Mouse (Mus musculus) embryonic facial prominence, embryonic 14.5 days (tissue): ENCODE measurements around the gene I830077J02Rik. TPM values are rescaled to one million over a fixed set of nuclear protein-coding genes. Genes with fewer than 3 reads are reported as not detected.
"Not testable (repeated sequence)": the region's sequence is repeated elsewhere in the genome, so short reads cannot be mapped to it uniquely, and the experiment has no call there.

ENCODE experiments used
- ATAC-seq: fragments of 200-750 bp; cut with Nextera tagmentation; 2 replicates; pipeline ENCODE4 v1.8.0; 2017; ENCODE audit warnings: low read depth, moderate number of reproducible peaks, moderate TSS enrichment
- DNase-seq: peaks from one replicate; pipeline ENCODE4 v3.0.0-alpha.2; 2015; ENCODE audit warnings: low spot score
- H3K27ac ChIP-seq: fragments of 300-500 bp; sonication (generic); replicated peaks from 2 replicates; pipeline ENCODE4 v1.5.1; 2014; ENCODE audit warnings: low read depth, mild to moderate bottlenecking, low read length, moderate library complexity
- H3K27me3 ChIP-seq: fragments of 300-500 bp; sonication (generic); replicated peaks from 2 replicates; pipeline ENCODE4 v1.6.1; 2014; ENCODE audit warnings: low read length; ENCODE audit not compliant: control insufficient read depth, insufficient read depth
- H3K36me3 ChIP-seq: fragments of 300-500 bp; sonication (generic); 2 replicates; pipeline ENCODE4 v1.6.1; 2014; ENCODE audit warnings: low read length, mixed read lengths; ENCODE audit not compliant: control insufficient read depth, insufficient read depth
- H3K4me1 ChIP-seq: fragments of 300-500 bp; sonication (generic); 2 replicates; pipeline ENCODE4 v1.6.1; 2014; ENCODE audit warnings: antibody characterized with exemption, low read length; ENCODE audit not compliant: control insufficient read depth, insufficient read depth
- H3K4me2 ChIP-seq: fragments of 300-500 bp; sonication (generic); 2 replicates; pipeline ENCODE4 v1.6.1; 2014; ENCODE audit warnings: low read depth, mild to moderate bottlenecking, low read length, moderate library complexity, mixed read lengths
- H3K4me3 ChIP-seq: fragments of 300-500 bp; sonication (generic); 2 replicates; pipeline ENCODE4 v1.5.1; 2014; ENCODE audit warnings: low read depth, mild to moderate bottlenecking, low read length
- H3K9ac ChIP-seq: fragments of 300-500 bp; sonication (generic); 2 replicates; pipeline ENCODE4 v1.6.1; 2014; ENCODE audit warnings: low read depth, mild to moderate bottlenecking, low read length, moderate library complexity, mixed read lengths
- H3K9me3 ChIP-seq: fragments of 300-500 bp; sonication (generic); 2 replicates; pipeline ENCODE4 v1.6.1; 2016; ENCODE audit warnings: low read length; ENCODE audit not compliant: control insufficient read depth
- WGBS: fragments of 180-500 bp; shearing (Covaris S2); extraction: QIAGEN DNeasy Blood & Tissue Kit; methylation state at CpG from one replicate; pipeline ENCODE4 v1.1.7; 2014; 5-methylcytosine and 5-hydroxymethylcytosine counted together
- polyA plus RNA-seq: library from polyadenylated mRNA; unstranded; fragments of >200 nt; fragmentation: Nextera tagmentation; extraction: Ambion mirVana; gene quantifications from 2 replicates; pipeline ENCODE4 v1.2.1, GENCODE M21; 2014

The I830077J02Rik gene
- polyA plus RNA-seq, 1 experiment from 2014 or later: 0.70 TPM

GRCm38 (mm10) chr3:105928195-105928569, 4.3 kb downstream of the I830077J02Rik start:
- 87% methylated on average over 3 of the region's 3 CpGs for WGBS
- no peaks in the 10 kb centered on the region for H3K9me3 ChIP-seq
- ATAC-seq (no peak), DNase-seq (no peak)
- no peaks in the 10 kb centered on the region for H3K4me1 ChIP-seq
- no peak overlapping the region for H3K27ac ChIP-seq
- H3K9ac ChIP-seq: no peak overlapping the region
- no peak overlapping the region for H3K4me3 ChIP-seq
- no peaks in the 10 kb centered on the region for H3K27me3 ChIP-seq
- H3K36me3 ChIP-seq: no peaks in the 10 kb centered on the region
- H3K4me2 ChIP-seq: no peak overlapping the region

- Histone ChIP-seq H3K27me3 (no peaks in the 10 kb centered on the region), H3K4me2 (no peak overlapping the region), H3K4me1 (no peaks in the 10 kb centered on the region), H3K9ac (no peak overlapping the region), H3K36me3 (no peaks in the 10 kb centered on the region), H3K9me3 (no peaks in the 10 kb centered on the region), H3K4me3 (no peak overlapping the region), H3K27ac (no peak overlapping the region)
- WGBS: 78% methylated on average over 7 of the region's 7 CpGs
- DNase-seq (no peak), ATAC-seq (no peak)
Observed at GRCm38 (mm10) chr3:105927561-105928194, 4.8 kb downstream of the I830077J02Rik start.

DNA sequence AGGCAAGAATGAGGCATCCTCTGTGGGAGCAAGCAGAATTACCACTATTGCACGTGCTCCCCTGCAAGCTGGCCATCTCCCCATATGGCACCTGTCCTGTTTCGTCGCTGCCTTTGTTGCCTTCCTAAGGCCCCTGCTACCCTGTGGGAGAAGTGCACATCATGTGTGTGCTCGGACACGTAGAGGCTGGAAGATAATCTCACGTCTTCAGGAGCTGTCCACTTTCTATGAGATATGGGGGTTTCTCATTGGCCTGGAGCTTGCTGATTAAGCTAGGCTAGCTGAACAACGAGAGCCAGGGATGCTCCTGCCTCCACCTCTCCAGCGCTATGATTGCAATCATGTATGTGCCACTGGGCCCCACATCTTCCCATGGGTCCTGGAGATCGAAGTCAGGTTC, 7.8 kb downstream of the I830077J02Rik start:
- Histone ChIP-seq H3K4me3 (no peak overlapping the region), H3K27me3 (no peaks in the 10 kb centered on the region), H3K4me2 (no peak overlapping the region), H3K27ac (no peak overlapping the region), H3K4me1 (no peaks in the 10 kb centered on the region), H3K9ac (no peak overlapping the region), H3K36me3 (no peaks in the 10 kb centered on the region), H3K9me3 (no peaks in the 10 kb centered on the region)
- 82% methylated on average over 9 of the region's 9 CpGs for whole genome bisulfite sequencing
- DNase-seq (no peak), ATAC-seq (no peak)

DNA sequence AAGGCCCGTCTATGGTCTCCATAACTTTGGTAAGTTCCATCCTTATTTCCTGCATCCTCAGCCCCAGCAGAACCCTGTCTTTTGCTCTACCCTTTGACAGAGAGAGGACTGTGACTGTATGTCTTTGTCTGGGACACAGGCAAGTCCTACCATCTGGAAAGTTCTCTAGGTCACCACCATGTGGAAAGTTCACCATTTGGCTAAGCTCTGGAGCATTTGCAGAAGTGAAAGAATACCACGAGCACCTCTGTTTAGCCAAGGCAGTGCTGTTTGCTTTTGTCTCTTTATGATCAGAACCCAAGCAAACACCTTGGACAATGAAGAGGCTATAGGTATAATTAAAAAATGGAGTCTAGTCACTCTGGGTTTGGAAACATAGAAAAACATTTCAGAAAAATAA, 10.5 kb downstream of the I830077J02Rik start:
- H3K27ac ChIP-seq: no peak overlapping the region
- DNase-seq: no peak
- 75% methylated on average over 2 of the region's 2 CpGs for WGBS
- no peak overlapping the region for H3K4me3 ChIP-seq
- no peak overlapping the region for H3K9ac ChIP-seq
- no peaks in the 10 kb centered on the region for H3K9me3 ChIP-seq
- no peak for ATAC-seq
- no peaks in the 10 kb centered on the region for H3K36me3 ChIP-seq
- no peaks in the 10 kb centered on the region for H3K27me3 ChIP-seq
- no peak overlapping the region for H3K4me2 ChIP-seq
- H3K4me1 ChIP-seq: no peaks in the 10 kb centered on the region

GRCm38 (mm10) chr3:105920743-105921142, 11.7 kb downstream of the I830077J02Rik start:
- not testable (repeated sequence) for H3K4me2 ChIP-seq, H3K9ac ChIP-seq

DNA sequence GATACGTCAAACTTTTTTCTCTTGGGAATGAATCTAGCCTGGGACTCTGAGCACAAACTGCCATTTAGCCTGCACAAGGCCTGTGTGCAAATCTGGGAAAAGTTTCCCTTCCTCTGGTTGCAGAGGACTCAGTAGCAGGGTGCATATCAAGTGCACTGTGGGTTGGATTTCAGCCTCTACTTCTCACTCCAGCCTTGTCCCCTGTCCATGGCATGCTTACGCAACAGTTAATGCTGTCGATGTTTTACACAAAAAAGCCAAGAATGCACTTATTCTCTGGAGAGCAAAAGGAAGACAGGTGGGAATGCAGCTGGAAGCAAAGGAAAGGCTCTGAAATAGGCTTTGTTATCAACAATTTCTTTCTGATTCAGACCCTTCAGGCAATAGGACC, 14.1 kb downstream of the I830077J02Rik start:
- Histone ChIP-seq H3K9ac (no peak overlapping the region), H3K9me3 (no peaks in the 10 kb centered on the region), H3K36me3 (no peaks in the 10 kb centered on the region), H3K4me1 (no peaks in the 10 kb centered on the region), H3K27me3 (no peaks in the 10 kb centered on the region), H3K27ac (no peak overlapping the region), H3K4me3 (no peak overlapping the region), H3K4me2 (no peak overlapping the region)
- 54% methylated on average over 3 of the region's 3 CpGs for whole genome bisulfite sequencing
- ATAC-seq: no peak
- DNase-seq: no peak

More at GRCm38 (mm10) chr3:105920743-105921142, 11.7 kb downstream of the I830077J02Rik start:
- H3K4me3 ChIP-seq, H3K27me3 ChIP-seq, ATAC-seq, H3K27ac ChIP-seq, H3K4me1 ChIP-seq, H3K9me3 ChIP-seq, DNase-seq, H3K36me3 ChIP-seq: not testable (repeated sequence)

DNA sequence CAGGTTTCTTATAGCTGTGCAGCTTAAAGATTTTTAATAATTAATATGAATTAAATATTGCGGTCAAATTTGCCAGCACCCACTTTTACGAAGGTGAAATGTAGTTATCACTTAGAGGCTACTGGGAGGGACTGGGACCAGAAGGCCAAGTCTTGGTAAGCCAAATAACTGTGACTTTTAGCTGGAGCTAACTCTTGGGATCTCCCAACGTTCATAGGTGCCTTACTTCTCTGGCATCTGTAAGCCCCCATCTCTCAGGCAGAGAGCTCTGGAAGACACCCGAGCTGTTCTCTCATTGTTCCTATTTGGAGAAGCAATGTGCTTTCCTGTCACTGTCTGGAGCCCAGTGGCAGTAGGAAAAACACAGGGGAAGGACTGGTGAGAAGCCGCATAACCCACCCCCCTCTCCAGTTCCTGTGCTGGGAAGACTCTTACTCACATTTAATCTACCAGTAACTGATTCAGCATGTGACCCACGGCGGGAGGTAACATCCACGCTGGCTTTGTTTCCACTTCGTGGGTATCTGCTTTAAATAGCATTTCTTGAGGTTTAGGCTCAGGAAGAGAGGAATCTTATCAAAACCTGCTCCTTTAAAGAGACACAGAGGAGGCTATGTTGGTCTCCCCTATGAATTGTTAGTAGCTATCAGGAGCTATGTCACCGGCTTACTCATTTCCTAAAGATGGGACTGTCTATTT, 14.7 kb downstream of the I830077J02Rik start:
- no peak for ATAC-seq
- H3K4me2 ChIP-seq: no peak overlapping the region
- H3K27me3 ChIP-seq: no peaks in the 10 kb centered on the region
- no peak overlapping the region for H3K4me3 ChIP-seq
- no peak overlapping the region for H3K27ac ChIP-seq
- WGBS: 48% methylated on average over 10 of the region's 10 CpGs
- H3K9me3 ChIP-seq: no peaks in the 10 kb centered on the region
- no peaks in the 10 kb centered on the region for H3K4me1 ChIP-seq
- DNase-seq: no peak
- no peak overlapping the region for H3K9ac ChIP-seq
- no peaks in the 10 kb centered on the region for H3K36me3 ChIP-seq

- H3K4me2 ChIP-seq, H3K27ac ChIP-seq, H3K4me1 ChIP-seq, H3K9me3 ChIP-seq, ATAC-seq, H3K4me3 ChIP-seq, H3K27me3 ChIP-seq, H3K9ac ChIP-seq, H3K36me3 ChIP-seq, DNase-seq: not testable (repeated sequence)
Observed at GRCm38 (mm10) chr3:105916455-105916854, 16.0 kb downstream of the I830077J02Rik start.

GRCm38 (mm10) chr3:105915281-105915680, 17.2 kb downstream of the I830077J02Rik start:
- WGBS: 33% methylated on average over 1 of the region's 1 CpGs
- H3K36me3 ChIP-seq: no peaks in the 10 kb centered on the region
- no peak overlapping the region for H3K27ac ChIP-seq
- ATAC-seq (no peak), DNase-seq (no peak)
- H3K4me3 ChIP-seq: no peak overlapping the region
- no peaks in the 10 kb centered on the region for H3K9me3 ChIP-seq
- H3K4me1 ChIP-seq: no peaks in the 10 kb centered on the region
- H3K4me2 ChIP-seq: no peak overlapping the region
- no peaks in the 10 kb centered on the region for H3K27me3 ChIP-seq
- H3K9ac ChIP-seq: no peak overlapping the region
